Mouse (Mus musculus): Measurements from ENCODE around the gene Epyc. TPM values are rescaled to one million over a fixed set of nuclear protein-coding genes. Genes with fewer than 3 reads are reported as not detected.

Epyc gene
- total RNA-seq (2021): under 1 TPM in 1 of 2 experiments, not detected in 1; 0.17 TPM

DNA sequence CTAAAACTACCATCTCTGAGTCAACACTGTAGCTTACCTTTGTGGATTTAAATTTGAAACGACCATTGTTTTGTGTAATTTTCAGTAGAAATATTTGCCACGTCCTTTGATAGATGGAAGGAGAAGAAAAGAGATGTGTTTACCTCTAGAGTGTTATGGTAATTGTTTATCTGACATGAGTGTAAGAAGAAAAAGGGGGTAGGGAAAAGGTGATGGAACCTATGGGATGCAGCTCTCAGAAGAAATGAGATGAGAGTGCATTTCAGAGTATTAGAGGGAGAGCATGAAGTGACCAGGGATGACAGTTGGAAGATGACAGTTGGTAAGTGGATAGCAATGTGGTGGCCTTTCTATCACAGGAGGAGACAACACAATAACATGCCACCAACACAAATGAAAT, at the start of gene Epyc:
Gene Epyc, plus strand, starts transcription at position 301 of the 400 bp plus-strand sequence.
- intact Hi-C loops (cut with DNase I): no loop called here
- DNase-seq (ENCODE audit: low spot score in 2 of 2): no peak

DNA sequence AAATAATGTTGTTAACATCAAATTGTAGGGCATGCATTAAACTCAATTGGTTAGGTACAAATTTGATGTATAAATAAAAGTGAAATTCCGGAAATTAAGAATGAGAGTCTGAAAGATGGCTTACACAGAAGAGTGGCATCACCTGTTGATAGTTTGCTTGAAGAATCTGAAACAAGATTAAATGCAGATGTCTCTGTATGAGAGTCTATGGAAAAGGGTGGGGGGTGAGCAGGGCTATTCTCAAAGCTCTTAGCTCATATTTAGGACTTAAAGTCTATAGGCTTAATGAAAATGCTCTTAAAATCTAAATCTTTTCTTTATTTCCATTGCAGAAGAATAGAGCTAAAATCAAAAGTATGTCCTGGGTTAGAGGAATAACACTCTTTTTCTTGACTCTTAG, 48.2 kb upstream of the Epyc start:
- DNase-seq (ENCODE audit: low spot score in 2 of 2): no peak
- intact Hi-C loops (cut with DNase I): no loop called here

DNA sequence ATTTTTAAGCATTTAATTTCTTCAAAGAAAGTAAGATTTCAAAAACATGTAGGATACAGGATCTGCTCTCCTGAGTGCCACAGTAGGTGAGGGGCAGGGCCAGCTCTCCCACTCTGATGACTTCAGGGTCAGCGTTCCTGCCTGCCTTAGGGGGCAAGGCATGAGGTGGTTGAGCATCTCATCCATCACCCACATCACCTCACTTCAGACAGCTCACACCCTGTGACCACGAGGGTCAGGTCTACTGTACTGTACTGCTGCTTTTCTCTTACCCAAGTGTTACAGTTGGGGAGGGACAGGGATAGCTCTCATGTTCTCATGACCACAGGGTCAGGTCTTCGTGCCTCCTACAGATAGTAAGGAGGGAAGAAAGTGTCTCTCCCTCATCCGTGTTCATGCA, 42.1 kb upstream of the Epyc start:
- no peak for DNase-seq (ENCODE audit: low spot score in 2 of 2)
- intact Hi-C loops (cut with DNase I): no loop called here

DNA sequence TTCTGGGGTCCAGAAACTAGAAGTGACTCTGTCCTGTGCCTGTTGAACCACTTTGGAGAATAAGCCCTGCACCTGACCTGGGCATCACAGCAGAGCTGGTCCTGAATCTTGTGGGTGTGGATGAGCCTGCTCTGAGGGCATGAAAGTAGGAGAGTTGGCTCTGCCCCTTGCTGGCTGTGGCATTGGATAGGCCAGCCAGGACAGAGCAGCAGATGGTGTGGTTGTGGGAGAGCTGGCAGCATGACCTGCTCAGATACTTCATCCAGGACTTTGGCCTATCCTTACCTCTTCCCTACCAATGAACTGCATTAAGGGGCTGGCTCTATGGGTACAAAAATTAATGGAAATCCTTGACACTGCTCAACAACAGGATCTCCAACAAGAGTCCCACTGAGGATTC, 40.6 kb upstream of the Epyc start:
- intact Hi-C loops (cut with DNase I): no loop called here
- DNase-seq (ENCODE audit: low spot score in 2 of 2): no peak

DNA sequence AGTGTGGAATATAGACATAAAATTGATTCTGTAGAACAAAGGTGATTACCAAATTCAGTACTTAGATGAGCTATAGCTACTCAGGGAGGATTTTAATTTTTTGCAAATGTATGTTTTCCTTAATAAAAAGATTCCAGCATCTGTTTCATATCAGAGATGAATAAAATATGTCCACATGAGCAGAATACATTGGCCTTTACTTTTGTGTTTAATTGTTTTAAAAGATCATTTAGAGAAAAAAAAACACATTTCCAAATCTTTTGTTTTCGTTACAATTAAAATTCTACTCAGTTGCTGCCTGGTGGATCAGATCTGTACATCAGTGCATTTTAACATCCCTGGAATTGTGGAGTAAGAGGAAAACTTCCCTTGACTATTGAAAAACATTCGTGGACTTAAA, 37.3 kb upstream of the Epyc start, which contains the start of gene Kera:
Gene Kera, plus strand, starts transcription at position 301 of the 400 bp plus-strand sequence.
- intact Hi-C loops (cut with DNase I): no loop called here
- DNase-seq (ENCODE audit: low spot score in 2 of 2): no peak

DNA sequence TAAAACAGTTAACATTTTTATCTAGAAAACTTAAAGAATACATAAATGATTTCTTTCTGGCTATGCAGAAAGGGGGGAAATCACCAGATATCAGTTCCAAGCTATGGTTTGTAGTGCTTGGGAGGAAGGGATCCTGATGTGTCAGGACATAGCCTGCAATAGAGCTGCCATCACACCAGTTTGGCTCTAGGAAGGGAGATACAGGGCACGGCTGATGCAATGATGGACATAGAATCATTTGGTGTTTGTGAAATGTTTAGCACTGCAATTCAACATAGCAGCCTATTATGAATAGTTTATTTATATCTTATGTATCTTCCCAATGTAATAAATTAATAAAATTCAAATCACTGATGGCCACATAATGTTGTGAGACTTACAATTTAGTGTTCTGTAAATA, 21.5 kb upstream of the Epyc start:
- intact Hi-C loops (cut with DNase I): no loop called here
- DNase-seq (ENCODE audit: low spot score in 2 of 2): no peak

DNA sequence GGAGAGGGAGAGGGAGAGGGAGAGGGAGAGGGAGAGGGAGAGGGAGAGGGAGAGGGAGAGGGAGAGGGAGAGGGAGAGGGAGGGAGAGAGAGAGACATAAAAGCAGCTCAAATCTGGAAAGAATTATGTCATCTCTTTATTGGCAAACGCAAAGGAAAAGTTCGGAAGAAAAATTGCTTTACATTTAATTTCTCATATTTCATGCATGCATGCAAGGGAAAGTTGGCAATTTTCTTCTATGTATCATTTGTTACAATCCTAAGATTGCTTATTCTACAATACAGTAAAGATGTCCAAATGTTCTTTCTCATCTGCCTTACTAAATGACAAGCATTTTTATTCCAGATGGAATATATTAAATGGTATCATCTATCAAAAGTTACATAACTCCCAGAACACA, 19.5 kb upstream of the Epyc start:
- intact Hi-C loops (cut with DNase I): no loop called here
- no peak for DNase-seq (ENCODE audit: low spot score in 2 of 2)

DNA sequence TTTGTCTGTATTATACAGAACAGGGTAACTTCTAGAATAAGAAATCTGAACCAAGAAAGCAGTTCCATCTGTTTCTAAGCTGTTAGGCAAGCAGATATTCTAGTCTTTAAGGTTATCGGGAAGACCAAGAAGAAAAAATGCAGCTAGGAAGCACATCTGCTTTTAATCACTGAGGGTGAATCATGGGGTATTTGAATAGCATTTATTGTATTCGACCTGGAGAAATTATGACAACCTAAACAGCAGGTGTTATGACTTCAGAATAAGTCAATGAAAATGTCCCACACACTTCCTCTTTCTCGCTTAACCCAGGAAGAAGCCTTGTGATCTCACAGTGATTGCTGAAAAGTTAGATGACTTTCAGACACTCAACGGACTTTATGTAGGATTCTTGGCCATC, 18.8 kb upstream of the Epyc start:
- DNase-seq (ENCODE audit: low spot score in 2 of 2): no peak
- intact Hi-C loops (cut with DNase I): no loop called here

DNA sequence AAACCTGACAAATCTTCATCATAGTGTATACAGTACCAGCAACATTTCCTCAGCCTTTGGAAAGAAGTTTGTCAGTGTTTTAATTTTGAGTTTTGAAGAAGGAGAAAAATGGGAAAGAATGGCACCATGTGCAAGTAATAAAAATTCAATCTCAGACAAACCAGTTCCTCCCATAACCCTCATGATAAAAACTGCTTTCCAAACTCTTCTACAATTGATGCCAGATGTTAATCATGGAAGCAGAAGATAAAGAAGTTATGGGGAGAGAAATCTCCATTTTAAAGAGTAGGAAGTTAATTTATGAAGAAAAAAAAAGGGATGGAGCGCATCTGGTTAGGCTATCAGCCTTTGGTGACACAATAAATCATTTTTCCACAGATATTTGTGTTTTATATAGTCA, 17.3 kb upstream of the Epyc start:
- DNase-seq (ENCODE audit: low spot score in 2 of 2): no peak
- intact Hi-C loops (cut with DNase I): no loop called here

DNA sequence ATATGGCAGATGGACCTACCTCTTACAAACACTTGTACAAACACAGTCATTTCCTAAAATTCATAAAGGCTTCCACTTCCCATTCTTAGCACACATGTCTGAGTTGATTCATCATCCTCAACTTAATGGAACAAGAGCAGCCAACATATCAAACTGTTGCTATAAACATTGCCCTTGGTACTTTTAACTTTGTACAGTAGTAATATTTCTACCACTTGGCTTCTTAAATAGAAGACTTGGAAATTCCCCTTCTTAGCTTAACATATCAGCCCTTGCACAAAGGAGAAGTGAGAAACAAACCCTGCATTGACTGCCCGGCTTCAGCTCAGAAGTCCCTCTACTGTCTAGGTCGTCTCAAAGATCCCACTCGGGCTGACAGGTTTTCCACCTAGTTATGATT, 12.8 kb upstream of the Epyc start:
- DNase-seq (ENCODE audit: low spot score in 2 of 2): no peak

DNA sequence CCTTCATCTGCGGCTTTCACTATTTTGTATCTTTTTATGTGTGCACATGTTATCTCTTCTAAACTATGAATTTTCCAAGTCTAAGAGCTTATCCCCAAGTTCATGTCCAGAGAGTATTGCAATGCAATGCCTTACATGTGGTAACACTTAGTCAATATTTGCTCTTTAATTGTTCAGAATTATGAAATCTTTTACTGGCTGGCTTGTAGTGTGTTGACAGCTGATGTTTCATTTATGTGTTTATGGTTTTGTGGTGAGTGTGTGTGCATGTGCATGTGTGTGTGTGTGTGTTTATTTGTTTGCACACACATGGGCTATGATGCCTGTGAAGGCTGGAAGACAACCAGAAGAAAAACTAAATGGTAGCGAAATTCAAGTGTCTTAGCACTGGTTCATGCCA, 1.9 kb upstream of the Epyc start:
- intact Hi-C loops (cut with DNase I): no loop called here
- DNase-seq (ENCODE audit: low spot score in 2 of 2): no peak

More for the DNA sequence above, 12.8 kb upstream of the Epyc start:
- intact Hi-C loops (cut with DNase I): no loop called here

DNA sequence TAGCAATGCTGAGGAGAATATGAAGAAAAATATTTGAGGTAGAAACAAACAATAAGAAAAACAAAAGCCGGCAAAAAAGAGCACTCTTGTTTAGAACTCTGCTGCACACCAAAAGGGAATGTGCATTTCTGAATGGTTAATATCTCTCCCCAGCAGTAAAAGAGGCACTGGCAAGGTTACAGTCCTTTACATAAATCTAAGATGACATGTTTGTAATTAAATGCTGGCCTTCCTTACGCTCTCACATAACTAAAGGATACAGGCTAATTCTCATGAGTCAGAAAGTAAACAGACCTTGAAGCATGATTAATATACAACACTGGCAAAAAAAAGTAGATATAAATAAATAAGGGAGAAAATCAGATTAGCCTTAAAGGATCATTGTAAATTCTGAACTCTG, 6.5 kb downstream of the Epyc start:
- no peak for DNase-seq (ENCODE audit: low spot score in 2 of 2)
- intact Hi-C loops (cut with DNase I): no loop called here

DNA sequence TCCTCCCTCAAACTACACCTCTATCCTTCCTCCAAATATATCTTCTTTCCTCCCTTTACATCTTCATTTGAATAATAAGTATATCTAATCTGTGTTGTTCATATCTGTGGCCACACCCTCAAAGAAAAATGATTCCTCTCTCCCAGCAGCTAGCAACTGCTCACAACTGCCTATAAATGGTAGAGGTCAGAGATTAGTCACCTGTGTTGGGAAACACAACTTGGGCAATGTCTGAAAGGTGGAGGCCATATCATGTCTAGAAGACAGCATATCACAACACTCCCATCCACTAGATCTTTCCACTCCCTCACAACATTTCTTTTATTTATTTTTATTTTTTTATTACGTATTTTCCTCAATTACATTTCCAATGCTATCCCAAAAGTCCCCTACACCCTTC, 15.6 kb downstream of the Epyc start:
- no peak for DNase-seq (ENCODE audit: low spot score in 2 of 2)
- intact Hi-C loops (cut with DNase I): no loop called here

DNA sequence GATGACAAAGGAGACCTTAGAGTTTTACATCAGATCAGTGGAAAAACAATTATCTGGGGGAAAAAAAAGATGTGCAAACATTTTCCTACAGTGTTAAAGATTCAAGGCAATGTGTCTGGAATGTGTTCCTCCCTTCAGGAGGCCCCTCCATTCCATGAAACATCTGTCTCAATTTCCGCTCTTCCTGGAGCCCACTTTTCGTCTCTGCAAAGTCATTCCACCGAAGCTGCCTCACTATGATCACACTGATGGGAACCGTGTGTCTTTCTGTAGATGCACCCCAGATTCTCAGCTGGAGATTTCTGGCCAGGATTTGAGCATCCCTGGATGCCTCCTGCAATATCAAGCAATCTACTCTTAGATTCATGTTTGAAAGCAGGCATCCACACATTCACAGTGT, 24.8 kb downstream of the Epyc start:
- intact Hi-C loops (cut with DNase I): loop anchor here (5.0 kb wide), 1 partner anchor 321 kb away; no protein-coding TSS in a partner anchor
- no peak for DNase-seq (ENCODE audit: low spot score in 2 of 2)

DNA sequence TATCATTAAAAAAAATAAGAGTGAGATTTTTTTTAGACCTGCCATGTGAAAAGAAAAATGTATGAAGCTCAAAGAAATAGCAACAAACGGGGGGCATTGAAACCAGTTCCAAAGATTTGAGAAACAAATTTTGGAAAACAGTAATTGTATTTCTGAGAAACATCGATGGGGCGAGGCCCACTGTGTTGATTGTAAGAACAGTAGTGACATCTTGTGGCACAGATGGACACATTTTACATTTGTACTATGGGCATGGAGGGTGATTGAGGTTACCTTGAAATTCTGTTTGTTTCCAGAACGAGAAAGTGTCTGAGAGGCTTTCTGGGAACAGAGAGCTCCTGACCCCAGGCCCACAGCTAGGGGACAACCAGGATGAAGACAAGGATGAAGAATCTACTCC, 26.3 kb downstream of the Epyc start:
- no peak for DNase-seq (ENCODE audit: low spot score in 2 of 2)
- intact Hi-C loops (cut with DNase I): loop anchor here (2.0 to 10.0 kb wide), 2 partner anchors 293 to 1535 kb away; partner anchors contain the start of gene Gm5426

DNA sequence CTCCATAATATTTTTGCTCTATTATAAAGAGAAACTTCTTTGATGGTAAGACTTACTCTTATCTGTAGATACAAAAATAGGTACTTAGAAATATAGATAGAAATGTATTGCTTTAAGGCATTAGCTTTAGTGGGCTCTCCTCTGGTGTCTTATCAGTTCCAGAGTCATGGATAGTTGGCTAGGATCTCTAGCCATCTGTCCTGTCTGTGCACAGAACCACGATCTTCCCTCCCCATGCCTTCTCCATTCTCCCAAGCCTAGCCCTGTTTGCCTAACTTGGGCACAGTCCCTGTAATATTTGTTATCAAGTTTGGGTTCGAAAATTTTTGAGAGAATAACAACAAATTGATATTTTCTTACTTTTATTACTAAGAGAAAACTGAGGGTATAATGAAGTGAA, 29.4 kb downstream of the Epyc start:
- intact Hi-C loops (cut with DNase I): loop anchor here (10.0 kb wide), 1 partner anchor 1538 kb away; the partner anchor contains the start of gene Gm5426

DNA sequence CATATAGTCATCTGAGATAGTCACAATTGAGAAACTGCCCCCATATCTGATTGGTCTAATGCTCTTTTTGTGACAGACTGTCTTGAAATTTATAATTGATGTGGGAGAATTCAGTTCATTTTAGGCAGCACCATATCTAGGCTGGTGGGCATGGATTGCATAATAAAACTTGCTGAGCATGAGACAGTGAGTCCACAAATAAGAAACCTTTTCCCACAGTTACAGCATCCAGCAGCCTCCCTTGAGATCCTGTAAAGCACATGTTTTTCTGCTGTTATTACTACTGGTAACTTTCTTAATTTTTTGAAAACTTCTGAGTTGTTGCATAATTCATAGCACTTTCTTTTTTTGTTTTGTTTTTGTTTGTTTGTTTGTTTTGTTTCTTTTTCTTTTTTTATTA, 39.1 kb downstream of the Epyc start:
- no peak for DNase-seq (ENCODE audit: low spot score in 2 of 2)
- intact Hi-C loops (cut with DNase I): no loop called here

More for the DNA sequence above, 29.4 kb downstream of the Epyc start:
- no peak for DNase-seq (ENCODE audit: low spot score in 2 of 2)

DNA sequence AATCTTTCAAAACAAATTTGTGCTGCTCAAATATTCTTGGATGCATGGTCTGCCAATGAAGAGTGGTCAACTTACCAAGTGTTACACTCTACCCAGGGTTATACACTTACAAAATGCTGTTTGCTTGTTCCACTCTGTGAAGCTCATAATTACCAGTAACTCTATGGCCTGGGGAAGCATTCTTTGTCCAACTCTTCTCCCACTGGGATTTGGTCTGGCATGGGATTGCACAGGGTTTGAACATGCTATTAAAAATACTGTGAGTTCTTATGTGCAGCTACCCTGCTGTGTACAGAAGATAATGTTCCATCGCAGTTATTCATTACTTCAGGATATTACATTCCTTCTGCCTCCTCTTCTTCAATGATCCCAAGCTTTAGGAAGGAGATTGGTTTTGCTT, 43.3 kb downstream of the Epyc start:
- no peak for DNase-seq (ENCODE audit: low spot score in 2 of 2)
- intact Hi-C loops (cut with DNase I): no loop called here

DNA sequence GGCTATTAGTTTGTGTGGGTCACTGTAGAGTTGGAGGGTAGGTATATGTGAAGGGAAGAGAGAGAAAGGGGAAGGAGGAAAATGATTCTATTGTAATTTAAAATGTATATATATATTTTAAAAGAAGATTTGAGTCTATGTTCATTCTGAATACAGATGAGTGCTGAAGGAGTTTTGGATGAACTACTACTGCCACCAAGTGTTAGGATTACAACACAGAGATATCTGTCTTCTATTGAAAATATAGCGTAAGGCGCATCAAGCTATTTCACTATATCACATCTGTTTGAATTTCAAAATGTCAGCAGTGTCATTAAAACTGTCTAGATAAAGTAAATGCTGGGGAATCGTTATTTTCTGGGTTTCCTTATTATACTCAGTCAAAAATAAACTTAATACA, 45.6 kb downstream of the Epyc start:
- intact Hi-C loops (cut with DNase I): loop anchor here (2.0 kb wide), 1 partner anchor 343 kb away; no protein-coding TSS in a partner anchor
- no peak for DNase-seq (ENCODE audit: low spot score in 2 of 2)

DNA sequence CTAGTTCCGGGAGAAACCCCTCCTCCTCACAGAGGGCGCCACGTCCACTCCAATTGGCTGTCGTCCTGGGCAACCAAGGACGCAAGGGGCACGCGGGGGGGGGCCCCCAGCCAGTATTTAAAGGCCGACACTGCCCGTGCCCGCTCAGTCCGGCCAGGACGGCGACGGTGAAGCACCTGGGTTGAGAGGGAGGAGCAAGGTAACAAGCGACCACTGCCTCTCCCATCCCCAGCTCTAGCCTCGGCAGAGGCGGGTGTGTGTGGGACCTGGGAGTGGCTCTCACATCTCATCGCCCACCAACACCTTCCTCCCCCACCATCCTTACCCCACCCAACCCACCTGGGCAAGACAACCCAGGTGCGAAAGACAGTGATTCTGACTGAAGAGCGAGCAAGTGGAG, 49.0 kb downstream of the Epyc start, which contains the start of gene Ccer1:
Gene Ccer1, plus strand, starts transcription at position 147 of the 400 bp plus-strand sequence.
- no peak for DNase-seq (ENCODE audit: low spot score in 2 of 2)
- intact Hi-C loops (cut with DNase I): loop anchor here (5.0 kb wide), 1 partner anchor 321 kb away; no protein-coding TSS in a partner anchor

DNA sequence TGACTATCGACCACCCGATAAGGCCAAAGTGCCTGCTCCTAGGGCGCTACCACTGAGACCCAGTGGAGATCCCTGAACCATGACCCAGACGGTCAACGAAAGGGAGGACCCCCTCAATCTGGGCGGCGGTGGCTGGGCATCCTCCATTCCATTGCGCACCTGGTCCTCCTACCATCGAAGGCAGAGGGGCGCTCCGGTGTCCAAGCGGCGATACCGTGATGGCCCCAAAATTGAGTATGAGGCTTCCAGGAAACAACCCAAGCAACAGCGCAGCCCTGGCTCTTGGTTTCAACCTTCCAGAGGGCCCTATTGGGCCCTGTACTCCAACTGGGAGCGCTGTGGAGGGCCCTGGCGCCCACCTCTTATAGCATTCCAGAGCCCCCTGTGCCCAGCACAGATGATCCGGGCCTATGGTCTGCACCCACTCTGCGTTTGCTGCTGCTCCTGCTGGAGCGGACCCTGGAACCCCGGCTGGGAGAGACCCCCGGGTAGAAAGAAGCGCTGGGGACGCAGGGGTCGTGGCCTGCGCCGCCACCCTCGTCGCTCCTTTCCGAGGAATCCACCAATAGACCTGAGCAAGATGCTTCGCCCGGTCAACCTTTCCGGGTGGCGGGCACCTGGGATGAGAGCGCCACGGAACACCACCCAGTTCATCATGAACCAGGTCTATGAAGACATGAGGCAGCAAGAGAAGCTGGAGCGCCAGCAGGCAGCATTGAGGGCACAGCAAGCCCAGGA, 49.7 kb downstream of the Epyc start:
- no peak for DNase-seq (ENCODE audit: low spot score in 2 of 2)
- intact Hi-C loops (cut with DNase I): loop anchor here (5.0 kb wide), 1 partner anchor 321 kb away; no protein-coding TSS in a partner anchor
